Mouse (Mus musculus): ENCODE measurements around the gene Mmp2. TPM values are rescaled to one million over a fixed set of nuclear protein-coding genes. Genes with fewer than 3 reads are reported as not detected.

Gene Mmp2
- total RNA-seq, 1 experiment, result 54.8 TPM

DNA sequence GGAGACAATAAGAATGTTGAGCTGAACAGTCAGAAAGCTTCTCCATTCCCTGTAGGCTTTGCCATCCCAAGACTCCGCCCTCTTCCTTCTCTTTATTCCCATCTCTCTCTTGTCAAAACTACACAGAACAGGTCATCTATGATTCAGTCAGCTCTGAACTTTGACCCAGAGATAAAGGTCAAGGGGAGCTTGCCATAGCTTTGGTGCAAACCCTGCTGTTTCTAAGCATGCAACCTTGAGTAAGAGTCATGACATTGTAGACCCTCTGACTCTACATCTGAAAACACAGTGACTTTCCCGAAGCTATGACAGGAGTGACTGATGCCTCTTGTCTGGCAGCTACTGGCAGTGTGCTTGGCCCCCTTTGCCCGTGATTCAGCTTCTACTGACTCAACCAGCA, 24.5 kb upstream of the Mmp2 start:
- TF ChIP-seq CHD2 (IDR thresholded peaks at IDR 0.05; ENCODE audit: low read depth, low read length), result no peak
- TF ChIP-seq HCFC1 (IDR thresholded peaks at IDR 0.05; ENCODE audit: borderline replicate concordance, insufficient read depth, low read length), result no peak
- TF ChIP-seq ZC3H11A (IDR thresholded peaks at IDR 0.05; ENCODE audit: borderline replicate concordance, low read depth, low read length), result no peak
- TF ChIP-seq MAFK (IDR thresholded peaks at IDR 0.05; ENCODE audit: insufficient read depth, low read depth, low read length), result no peak
- TF ChIP-seq ZNF384 (IDR thresholded peaks at IDR 0.05; ENCODE audit: low read depth, low read length), result no peak
- H3K36me3 ChIP-seq (ENCODE audit: control insufficient read depth, insufficient read depth, low read length, poor library complexity, severe bottlenecking), result no peaks in the 10 kb centered on the region

DNA sequence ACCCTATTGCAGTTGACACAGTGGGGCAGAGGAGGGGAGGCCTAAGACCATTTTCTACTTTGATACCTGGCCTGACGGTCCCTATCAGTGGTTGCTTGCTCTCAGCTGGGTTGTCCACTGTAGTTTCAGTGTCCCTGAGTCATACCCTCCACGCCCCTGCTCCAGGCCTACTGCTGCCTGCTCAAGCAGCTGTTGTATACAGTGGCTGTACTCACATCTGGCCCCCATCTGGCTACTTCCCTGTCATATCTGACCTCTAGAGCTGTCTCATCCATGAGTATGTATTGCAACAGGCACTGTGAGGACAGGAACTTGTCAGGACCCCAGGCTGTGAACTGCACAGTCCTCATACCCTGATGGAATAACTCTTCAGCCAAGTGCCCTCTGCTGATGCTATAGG, 14.3 kb upstream of the Mmp2 start:
- H3K36me3 ChIP-seq (ENCODE audit: control insufficient read depth, insufficient read depth, low read length, poor library complexity, severe bottlenecking), result no peaks in the 10 kb centered on the region
- in situ Hi-C loops (cut with MboI; ENCODE audit: low sequenced_read_pairs in 2 of 2, unreplicated experiment in 2 of 2), result loop anchor here (5.0 to 10.0 kb wide), 2 partner anchors 180 to 182 kb away; no protein-coding TSS in a partner anchor
- DNase-seq (ENCODE audit: low read depth, low spot score), result no peak
- no peaks in the 10 kb centered on the region for H3K9me3 ChIP-seq (ENCODE audit: control insufficient read depth, insufficient read depth, low read depth, low read length)
- no peak overlapping the region for H3K27ac ChIP-seq (ENCODE audit: insufficient read depth, low read depth, low read length, poor library complexity, severe bottlenecking)
- no peak overlapping the region for H3K4me3 ChIP-seq (ENCODE audit: insufficient read depth in 1 of 2, low read depth in 1 of 2, low read length in 2 of 2, poor library complexity in 1 of 2, severe bottlenecking in 1 of 2)
- TF ChIP-seq ZC3H11A (IDR thresholded peaks at IDR 0.05; ENCODE audit: borderline replicate concordance, low read depth, low read length), result no peak
- no peak for TF ChIP-seq CHD2 (IDR thresholded peaks at IDR 0.05; ENCODE audit: low read depth, low read length)
- no peak for TF ChIP-seq HCFC1 (IDR thresholded peaks at IDR 0.05; ENCODE audit: borderline replicate concordance, insufficient read depth, low read length)
- TF ChIP-seq MAFK (IDR thresholded peaks at IDR 0.05; ENCODE audit: insufficient read depth, low read depth, low read length), result no peak
- TF ChIP-seq ZNF384 (IDR thresholded peaks at IDR 0.05; ENCODE audit: low read depth, low read length), result no peak
- no peak overlapping the region for H3K9ac ChIP-seq (ENCODE audit: insufficient read depth, low read depth, low read length, poor library complexity, severe bottlenecking)
- no peaks in the 10 kb centered on the region for H3K4me1 ChIP-seq (ENCODE audit: control insufficient read depth in 2 of 2, insufficient read depth in 2 of 2, low read length in 2 of 2, poor library complexity in 1 of 2)

More for the DNA sequence above, 24.5 kb upstream of the Mmp2 start:
- H3K4me3 ChIP-seq (ENCODE audit: insufficient read depth in 1 of 2, low read depth in 1 of 2, low read length in 2 of 2, poor library complexity in 1 of 2, severe bottlenecking in 1 of 2), result no peak overlapping the region
- H3K27ac ChIP-seq (ENCODE audit: insufficient read depth, low read depth, low read length, poor library complexity, severe bottlenecking), result no peak overlapping the region
- no peak overlapping the region for H3K9ac ChIP-seq (ENCODE audit: insufficient read depth, low read depth, low read length, poor library complexity, severe bottlenecking)
- in situ Hi-C loops (cut with MboI; ENCODE audit: low sequenced_read_pairs in 2 of 2, unreplicated experiment in 2 of 2), result no loop called here
- H3K4me1 ChIP-seq (ENCODE audit: control insufficient read depth in 2 of 2, insufficient read depth in 2 of 2, low read length in 2 of 2, poor library complexity in 1 of 2), result no peaks in the 10 kb centered on the region
- DNase-seq (ENCODE audit: low read depth, low spot score), result no peak
- H3K9me3 ChIP-seq (ENCODE audit: control insufficient read depth, insufficient read depth, low read depth, low read length), result no peaks in the 10 kb centered on the region

DNA sequence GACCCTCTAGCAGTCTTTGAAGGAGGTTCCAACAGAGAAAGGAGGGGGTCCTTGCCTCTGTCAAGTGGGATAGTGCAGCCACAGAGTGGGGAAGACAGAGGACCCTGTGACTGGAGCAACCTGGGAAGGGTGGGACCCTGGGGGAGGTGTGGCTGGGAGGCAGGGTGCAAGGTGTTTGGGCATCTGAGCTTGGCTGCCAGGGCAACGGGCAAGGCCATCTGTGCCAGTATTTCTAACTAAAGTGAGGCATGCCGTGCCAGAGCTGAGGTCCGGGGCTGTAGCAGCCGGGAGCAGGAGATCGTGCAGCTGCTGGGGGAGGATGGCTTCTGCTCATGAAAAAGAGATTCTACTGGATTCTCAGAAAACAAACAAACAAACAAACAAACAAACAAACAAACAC, 11.4 kb upstream of the Mmp2 start:
- H3K27ac ChIP-seq (ENCODE audit: insufficient read depth, low read depth, low read length, poor library complexity, severe bottlenecking), result no peak overlapping the region
- H3K9ac ChIP-seq (ENCODE audit: insufficient read depth, low read depth, low read length, poor library complexity, severe bottlenecking), result no peak overlapping the region
- H3K4me3 ChIP-seq (ENCODE audit: insufficient read depth in 1 of 2, low read depth in 1 of 2, low read length in 2 of 2, poor library complexity in 1 of 2, severe bottlenecking in 1 of 2), result no peak overlapping the region
- H3K9me3 ChIP-seq (ENCODE audit: control insufficient read depth, insufficient read depth, low read depth, low read length), result no peaks in the 10 kb centered on the region
- H3K36me3 ChIP-seq (ENCODE audit: control insufficient read depth, insufficient read depth, low read length, poor library complexity, severe bottlenecking), result no peaks in the 10 kb centered on the region
- TF ChIP-seq ZC3H11A (IDR thresholded peaks at IDR 0.05; ENCODE audit: borderline replicate concordance, low read depth, low read length) (no peak), CHD2 (IDR thresholded peaks at IDR 0.05; ENCODE audit: low read depth, low read length) (no peak), ZNF384 (IDR thresholded peaks at IDR 0.05; ENCODE audit: low read depth, low read length) (no peak), MAFK (IDR thresholded peaks at IDR 0.05; ENCODE audit: insufficient read depth, low read depth, low read length) (no peak), HCFC1 (IDR thresholded peaks at IDR 0.05; ENCODE audit: borderline replicate concordance, insufficient read depth, low read length) (no peak)
- H3K4me1 ChIP-seq (ENCODE audit: control insufficient read depth in 2 of 2, insufficient read depth in 2 of 2, low read length in 2 of 2, poor library complexity in 1 of 2), result 0 out of 4 replicates have a peak, but pooled peaks cover 0 to 1% of the 10 kb centered on the region in 2 experiments
- DNase-seq (ENCODE audit: low read depth, low spot score), result no peak
- in situ Hi-C loops (cut with MboI; ENCODE audit: low sequenced_read_pairs in 2 of 2, unreplicated experiment in 2 of 2), result loop anchor here in 1 of 2 experiments (10.0 kb wide), 1 partner anchor 179 kb away; no protein-coding TSS in a partner anchor

- TF ChIP-seq HCFC1 (IDR thresholded peaks at IDR 0.05; ENCODE audit: borderline replicate concordance, insufficient read depth, low read length), result no peak
- no peak for TF ChIP-seq MAFK (IDR thresholded peaks at IDR 0.05; ENCODE audit: insufficient read depth, low read depth, low read length)
- no peak for TF ChIP-seq ZNF384 (IDR thresholded peaks at IDR 0.05; ENCODE audit: low read depth, low read length)
- TF ChIP-seq CHD2 (IDR thresholded peaks at IDR 0.05; ENCODE audit: low read depth, low read length), result no peak
- TF ChIP-seq ZC3H11A (IDR thresholded peaks at IDR 0.05; ENCODE audit: borderline replicate concordance, low read depth, low read length), result peak; percentile 100
- Histone ChIP-seq H3K9me3 (ENCODE audit: control insufficient read depth, insufficient read depth, low read depth, low read length) (no peaks in the 10 kb centered on the region), H3K4me1 (ENCODE audit: control insufficient read depth in 2 of 2, insufficient read depth in 2 of 2, low read length in 2 of 2, poor library complexity in 1 of 2) (peaks cover 3 to 12% of the 10 kb centered on the region in 2 experiments; a peak in 3 of 4 replicates), H3K36me3 (ENCODE audit: control insufficient read depth, insufficient read depth, low read length, poor library complexity, severe bottlenecking) (no peaks in the 10 kb centered on the region), H3K4me3 (ENCODE audit: insufficient read depth in 1 of 2, low read depth in 1 of 2, low read length in 2 of 2, poor library complexity in 1 of 2, severe bottlenecking in 1 of 2) (no peak overlapping the region), H3K9ac (ENCODE audit: insufficient read depth, low read depth, low read length, poor library complexity, severe bottlenecking) (no peak overlapping the region), H3K27ac (ENCODE audit: insufficient read depth, low read depth, low read length, poor library complexity, severe bottlenecking) (no peak overlapping the region)
- in situ Hi-C loops (cut with MboI; ENCODE audit: low sequenced_read_pairs in 2 of 2, unreplicated experiment in 2 of 2), result loop anchor here in 1 of 2 experiments (10.0 kb wide), 1 partner anchor 177 kb away; no protein-coding TSS in a partner anchor
- DNase-seq (ENCODE audit: low read depth, low spot score), result peak; percentile 72
Measured at GRCm38 (mm10) chr8:92817928-92818818, 8.9 kb upstream of the Mmp2 start.
